Mouse (Mus musculus) hindbrain, embryonic 16.5 days (tissue): ENCODE measurements around the gene Arl15. TPM values are rescaled to one million over a fixed set of nuclear protein-coding genes. Genes with fewer than 3 reads are reported as not detected.

Source experiments
- ATAC-seq: fragments of 200-750 bp; cut with Nextera tagmentation; 2 replicates; pipeline ENCODE4 v1.8.0; 2017; ENCODE audit warnings: moderate TSS enrichment, moderate library complexity
- H3K27ac ChIP-seq: fragments of 300-500 bp; sonication (generic); 2 replicates; pipeline ENCODE4 v1.5.1; 2014; ENCODE audit warnings: low read depth, mild to moderate bottlenecking, control low read depth, low read length, moderate library complexity
- H3K27me3 ChIP-seq: fragments of 300-500 bp; sonication (generic); replicated peaks from 2 replicates; pipeline ENCODE4 v1.6.1; 2014; ENCODE audit warnings: low read length; ENCODE audit not compliant: control insufficient read depth, insufficient read depth
- H3K36me3 ChIP-seq: fragments of 300-500 bp; sonication (generic); 2 replicates; pipeline ENCODE4 v1.6.1; 2014; ENCODE audit warnings: mild to moderate bottlenecking, low read length, moderate library complexity, mixed read lengths; ENCODE audit not compliant: control insufficient read depth, insufficient read depth
- H3K4me1 ChIP-seq: fragments of 300-500 bp; sonication (generic); 2 replicates; pipeline ENCODE4 v1.6.1; 2014; ENCODE audit warnings: low read depth, low read length; ENCODE audit not compliant: control insufficient read depth, insufficient read depth
- H3K4me2 ChIP-seq: fragments of 300-500 bp; sonication (generic); 2 replicates; pipeline ENCODE4 v1.6.1; 2014; ENCODE audit warnings: mild to moderate bottlenecking, low read length, control low read depth, moderate library complexity
- H3K4me3 ChIP-seq: fragments of 300-500 bp; sonication (generic); 2 replicates; pipeline ENCODE4 v1.5.1; 2014; ENCODE audit warnings: mild to moderate bottlenecking, low read length, control low read depth, moderate library complexity
- H3K9ac ChIP-seq: fragments of 300-500 bp; sonication (generic); 2 replicates; pipeline ENCODE4 v1.6.1; 2014; ENCODE audit warnings: low read depth, mild to moderate bottlenecking, control low read depth, low read length, moderate library complexity
- H3K9me3 ChIP-seq: fragments of 300-500 bp; sonication (generic); 2 replicates; pipeline ENCODE4 v1.6.1; 2014; ENCODE audit warnings: mild to moderate bottlenecking, low read length, moderate library complexity; ENCODE audit not compliant: control insufficient read depth
- WGBS: fragments of 180-500 bp; shearing (Covaris S2); extraction: QIAGEN DNeasy Blood & Tissue Kit; methylation state at CpG from one replicate; pipeline ENCODE4 v1.1.7; 2014; 5-methylcytosine and 5-hydroxymethylcytosine counted together
- polyA plus RNA-seq: library from polyadenylated mRNA; unstranded; fragments of >200 nt; fragmentation: Nextera tagmentation; extraction: Ambion mirVana; gene quantifications from 2 replicates; pipeline ENCODE4 v1.2.1, GENCODE M21; 2015

Arl15 gene
- polyA plus RNA-seq, 1 experiment from 2014 or later, result 21.5 TPM

GRCm38 (mm10) chr13:114198252-114198799, 404.0 kb downstream of the Arl15 start:
- Histone ChIP-seq H3K4me1 (no peaks in the 10 kb centered on the region), H3K9me3 (no peaks in the 10 kb centered on the region), H3K36me3 (no peaks in the 10 kb centered on the region), H3K4me3 (no peak overlapping the region), H3K27ac (no peak overlapping the region), H3K4me2 (no peak overlapping the region), H3K27me3 (no peaks in the 10 kb centered on the region), H3K9ac (no peak overlapping the region)
- 83% methylated on average over 10 of the region's 10 CpGs for WGBS
- ATAC-seq, result peak; percentile 56; the same call in 1 of the 2 replicates

DNA sequence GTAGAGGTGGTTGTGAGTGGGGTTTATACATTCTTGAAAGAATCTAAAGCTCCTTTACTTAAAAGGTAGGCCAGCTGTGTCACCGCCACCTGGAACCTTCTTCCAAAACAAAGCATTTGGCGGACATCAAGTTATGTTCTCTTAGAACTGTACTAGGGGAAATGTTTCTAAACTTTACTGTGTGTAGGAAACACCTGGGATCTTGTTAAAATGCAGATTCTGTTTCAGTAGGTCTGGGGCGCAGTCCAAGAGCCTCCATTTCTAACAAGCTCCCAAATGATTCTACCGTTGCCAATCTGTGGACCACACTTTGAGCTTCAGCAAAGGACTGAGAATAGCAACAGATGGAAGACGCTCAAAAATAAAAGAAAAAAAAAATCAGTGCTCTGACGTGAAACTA, 405.4 kb downstream of the Arl15 start:
- no peaks in the 10 kb centered on the region for H3K4me1 ChIP-seq
- no peaks in the 10 kb centered on the region for H3K36me3 ChIP-seq
- no peak overlapping the region for H3K9ac ChIP-seq
- WGBS, result 88% methylated on average over 6 of the region's 6 CpGs
- H3K4me3 ChIP-seq, result no peak overlapping the region
- H3K27me3 ChIP-seq, result no peaks in the 10 kb centered on the region
- no peak overlapping the region for H3K4me2 ChIP-seq
- no peaks in the 10 kb centered on the region for H3K9me3 ChIP-seq
- ATAC-seq, result no peak
- no peak overlapping the region for H3K27ac ChIP-seq

DNA sequence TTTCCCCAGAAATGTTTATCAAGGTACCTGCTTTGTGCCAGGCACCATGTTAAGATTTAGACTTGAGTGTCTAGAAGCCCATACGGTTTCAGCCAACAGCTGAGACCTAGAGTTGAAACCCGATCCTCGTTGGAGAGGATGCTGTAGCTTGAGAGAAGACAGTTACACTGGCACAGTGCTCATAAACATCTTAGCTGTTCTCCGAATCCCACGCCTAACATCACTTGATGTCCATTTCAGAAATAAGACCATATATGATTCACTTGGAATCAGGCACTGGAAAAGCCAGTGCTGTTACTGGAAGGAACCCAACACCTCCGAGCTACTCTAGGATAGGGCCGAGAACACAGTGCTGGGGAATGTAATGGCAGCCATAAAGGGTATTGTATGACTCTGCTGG, 406.2 kb downstream of the Arl15 start:
- no peak overlapping the region for H3K4me3 ChIP-seq
- no peaks in the 10 kb centered on the region for H3K4me1 ChIP-seq
- WGBS, result 88% methylated on average over 7 of the region's 7 CpGs
- no peak overlapping the region for H3K4me2 ChIP-seq
- no peaks in the 10 kb centered on the region for H3K36me3 ChIP-seq
- H3K27me3 ChIP-seq, result no peaks in the 10 kb centered on the region
- no peaks in the 10 kb centered on the region for H3K9me3 ChIP-seq
- H3K9ac ChIP-seq, result no peak overlapping the region
- no peak overlapping the region for H3K27ac ChIP-seq
- ATAC-seq, result no peak

DNA sequence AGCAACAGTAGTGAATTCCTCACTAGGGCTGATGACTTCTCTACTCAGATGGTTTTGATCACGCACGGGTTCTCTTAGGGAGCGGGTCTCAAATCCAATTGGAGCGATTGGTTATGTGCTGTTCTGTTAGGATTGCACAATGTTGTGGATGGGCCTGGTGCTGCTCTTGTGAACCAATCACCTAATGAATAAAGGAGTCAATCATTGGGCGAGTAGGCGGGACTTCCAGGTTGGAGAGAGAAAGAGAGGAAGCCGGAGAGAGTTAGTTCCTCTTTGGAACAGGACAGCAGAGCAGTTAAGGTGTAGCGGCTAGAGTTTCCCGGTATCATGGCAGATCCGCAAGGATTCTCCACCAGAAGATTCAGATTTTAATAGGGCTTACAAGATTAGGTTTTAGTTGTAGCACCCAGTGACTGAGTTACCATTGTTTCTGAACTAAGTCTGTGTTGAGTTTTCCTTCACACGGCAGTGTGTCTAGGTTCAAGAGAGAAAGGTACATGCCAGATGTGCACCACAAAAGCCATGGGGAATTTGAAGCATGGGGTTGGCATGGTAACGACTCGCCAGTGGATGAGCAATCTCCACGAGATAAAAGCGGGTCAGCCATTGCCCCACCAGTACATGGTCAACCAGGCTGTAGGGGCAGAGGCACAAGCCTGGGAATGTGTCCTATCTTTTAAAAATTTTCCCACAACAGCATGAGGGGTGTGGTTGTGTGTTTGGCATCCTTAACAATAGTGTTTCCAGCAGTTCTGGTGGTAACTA, 408.7 kb downstream of the Arl15 start:
- H3K36me3 ChIP-seq, result no peaks in the 10 kb centered on the region
- no peaks in the 10 kb centered on the region for H3K4me1 ChIP-seq
- H3K27me3 ChIP-seq, result no peaks in the 10 kb centered on the region
- 86% methylated on average over 15 of the region's 15 CpGs for WGBS
- H3K9me3 ChIP-seq, result no peaks in the 10 kb centered on the region
- H3K9ac ChIP-seq, result no peak overlapping the region
- H3K4me3 ChIP-seq, result no peak overlapping the region
- H3K4me2 ChIP-seq, result no peak overlapping the region
- no peak overlapping the region for H3K27ac ChIP-seq
- ATAC-seq, result no peak

Other genes starting within 250 kb of the Arl15 start
- 7.1 and 8.4 TPM in 2 replicates for gene Snx18, start 175.9 kb upstream of the Arl15 start, polyA plus RNA-seq
- 0.41 and 0.56 TPM in 2 replicates for gene Hspb3, start 130.8 kb upstream of the Arl15 start, polyA plus RNA-seq